Mouse (Mus musculus): ENCODE results near the gene Dntt. TPM values are rescaled to one million over a fixed set of nuclear protein-coding genes. Genes with fewer than 3 reads are reported as not detected.

The Dntt gene
- total RNA-seq, 2 experiments from 2014 or later: not detected

- DNase-seq (ENCODE audit: low spot score in 2 of 2): no peak
Measured at GRCm38 (mm10) chr19:41008674-41009395, 20.2 kb upstream of the Dntt start.

DNA sequence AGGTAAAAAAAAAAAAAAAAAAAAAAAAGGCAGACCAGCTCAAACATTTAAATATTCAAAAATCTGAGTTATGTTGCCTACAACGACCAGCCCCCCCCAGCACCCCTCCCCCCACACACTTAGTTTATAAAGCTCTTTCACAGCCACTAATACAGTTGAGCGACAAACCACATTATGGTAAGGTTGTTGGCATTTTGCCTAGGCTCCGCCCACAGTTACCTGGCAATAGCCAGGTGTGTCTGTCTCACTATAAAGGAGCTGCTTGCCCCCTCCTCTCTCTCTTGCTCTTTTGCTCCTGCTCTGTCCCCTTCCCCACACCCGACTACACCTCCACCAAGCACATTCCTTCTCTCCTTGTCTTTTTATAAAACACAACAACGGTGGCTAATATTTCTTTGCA is 17.4 kb upstream of the Dntt start:
- DNase-seq (ENCODE audit: low spot score in 2 of 2): no peak

DNA sequence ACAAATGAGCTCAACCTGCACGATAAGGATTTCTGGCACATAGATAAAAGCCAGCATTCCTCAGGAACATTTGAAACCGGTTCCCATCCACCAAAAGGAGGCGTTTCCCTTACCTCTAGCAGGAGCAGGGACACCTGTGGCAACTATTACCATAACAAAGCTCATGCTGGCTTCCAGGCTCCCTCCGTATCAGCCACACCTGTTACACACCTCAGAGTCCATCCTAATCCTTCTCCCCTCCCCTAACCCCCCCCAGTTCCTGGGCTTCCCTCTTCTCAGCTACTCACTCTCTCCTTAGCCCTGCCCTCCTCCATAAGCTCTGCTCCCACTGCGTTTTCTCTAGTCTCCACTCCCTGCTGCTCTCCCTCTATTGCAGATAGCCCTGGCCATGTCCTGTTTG is 15.5 kb upstream of the Dntt start:
- no peak for DNase-seq (ENCODE audit: low spot score in 2 of 2)

DNA sequence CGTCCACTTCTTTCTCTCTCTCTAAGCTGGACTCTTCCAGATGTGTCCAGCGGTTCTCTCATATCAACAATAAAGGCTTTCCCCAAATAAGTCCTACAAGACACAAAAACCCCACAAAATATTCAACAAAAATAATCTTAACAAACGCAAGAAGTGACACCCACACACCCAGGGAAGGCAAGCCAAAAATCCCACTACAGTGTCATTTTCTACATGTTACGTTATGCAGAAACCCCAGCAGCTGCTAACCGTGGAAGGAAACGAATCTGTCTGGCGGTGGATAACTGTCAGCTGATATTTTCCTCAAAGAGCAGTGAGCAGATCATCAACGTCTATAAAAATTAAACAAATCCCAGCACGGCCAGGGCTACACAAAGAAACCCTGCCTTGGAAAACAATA is 15.1 kb upstream of the Dntt start:
- DNase-seq (ENCODE audit: low spot score in 2 of 2): no peak

DNA sequence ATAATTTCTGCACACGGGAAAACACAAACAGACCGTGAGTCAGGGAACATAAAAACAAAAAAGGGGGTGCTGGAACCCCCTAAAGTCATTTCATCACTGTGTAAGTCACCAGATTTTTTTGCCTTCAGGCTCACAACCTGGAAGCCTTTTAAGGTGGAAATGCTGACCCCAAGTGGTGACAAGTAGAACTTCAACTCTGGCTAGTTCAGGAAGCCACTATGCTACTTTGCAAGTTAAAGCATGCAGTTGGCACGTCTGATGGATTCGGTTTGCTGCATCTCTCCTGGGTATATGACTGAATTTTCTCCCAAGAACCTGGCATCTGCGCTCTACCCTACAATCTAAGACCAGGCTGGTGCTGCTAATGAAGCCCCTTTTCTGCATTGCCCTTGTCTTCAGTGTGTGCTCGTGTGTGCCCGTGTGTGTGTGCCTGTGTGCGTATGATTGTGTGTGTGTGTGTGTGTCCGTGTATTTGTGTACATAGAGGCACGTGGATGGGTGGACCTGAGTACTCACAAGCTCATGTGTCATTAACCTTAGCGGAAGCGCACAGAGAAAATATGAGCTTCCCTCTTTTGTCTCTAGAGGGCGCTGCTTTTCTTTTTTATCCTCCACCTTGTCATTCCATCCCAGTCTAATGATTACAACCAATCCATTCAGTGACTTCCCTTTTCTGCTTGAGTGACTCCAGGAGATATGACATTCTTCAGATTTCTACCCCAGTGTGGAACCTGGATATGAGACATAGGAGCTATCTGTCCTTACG is 12.9 kb upstream of the Dntt start:
- DNase-seq (ENCODE audit: low spot score in 2 of 2): no peak

DNA sequence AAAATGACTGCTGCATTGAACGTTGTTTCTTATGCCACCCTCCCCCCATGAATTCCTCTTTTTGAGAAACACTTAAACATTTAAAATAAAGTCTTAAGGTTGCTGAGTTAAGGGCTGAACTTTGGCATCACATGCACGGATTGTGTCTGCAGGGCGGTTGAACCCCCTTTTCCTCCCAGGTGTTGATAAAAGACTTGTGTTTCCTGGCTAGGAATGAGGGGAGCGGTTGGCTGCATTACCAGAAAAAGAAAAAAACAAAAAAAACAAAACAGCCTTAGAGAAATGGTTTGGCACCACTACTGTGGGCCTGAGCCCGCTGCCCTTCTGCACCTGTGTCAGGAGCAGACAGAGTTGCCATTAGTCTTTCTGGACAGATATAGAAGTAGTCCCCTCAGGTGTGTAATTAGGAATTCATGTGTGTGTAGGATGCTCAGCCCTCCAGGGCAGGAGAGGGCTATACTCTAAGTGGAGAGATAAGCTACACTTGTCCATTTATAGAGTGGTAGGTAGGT is 9.9 kb upstream of the Dntt start:
- no peak for DNase-seq (ENCODE audit: low spot score in 2 of 2)

GRCm38 (mm10) chr19:41020537-41020936 is 8.5 kb upstream of the Dntt start:
- no peak for DNase-seq (ENCODE audit: low spot score in 2 of 2)

DNA sequence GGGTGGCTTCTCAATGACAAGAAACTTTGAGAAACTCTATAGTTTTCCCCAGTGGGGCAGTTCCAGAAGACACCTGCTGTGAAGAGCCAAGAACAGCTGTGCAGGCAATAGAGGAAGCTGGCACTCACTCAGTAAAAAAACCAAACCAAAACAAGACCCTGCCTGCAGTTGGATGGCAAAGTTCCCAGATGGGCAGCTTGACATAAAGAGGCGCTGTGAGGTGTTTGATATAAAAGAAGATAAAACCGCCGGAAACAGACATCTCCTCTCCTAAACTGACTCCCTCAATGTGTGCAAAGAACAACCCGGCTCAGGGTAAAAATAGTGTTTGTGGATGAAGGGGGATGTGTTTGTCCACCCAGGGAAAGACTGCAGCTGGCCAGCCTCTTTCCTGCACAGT is 6.8 kb upstream of the Dntt start:
- DNase-seq (ENCODE audit: low spot score in 2 of 2): no peak

GRCm38 (mm10) chr19:41026551-41026950 is 2.5 kb upstream of the Dntt start:
- no peak for DNase-seq (ENCODE audit: low spot score in 2 of 2)

DNA sequence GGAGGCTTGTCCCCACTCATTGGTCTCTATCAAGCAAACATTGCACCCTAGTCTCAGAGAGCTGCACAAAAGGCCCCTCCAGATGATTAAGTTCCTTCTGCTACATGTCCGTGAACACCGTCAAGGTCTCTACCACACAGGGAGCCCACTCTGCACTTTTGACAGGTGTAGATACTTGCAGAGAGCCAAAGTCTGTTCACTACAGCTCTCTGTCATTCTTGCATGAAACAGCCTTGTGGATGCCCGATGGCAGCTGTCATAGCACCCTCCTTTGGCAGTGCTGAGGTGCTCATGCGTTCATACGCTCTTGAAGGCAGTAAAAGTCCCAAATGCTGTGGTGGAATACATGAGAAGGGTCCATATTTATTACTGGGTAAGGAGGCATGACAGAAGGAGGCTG is 2.1 kb upstream of the Dntt start:
- no peak for DNase-seq (ENCODE audit: low spot score in 2 of 2)

GRCm38 (mm10) chr19:41027601-41028000 is 1.5 kb upstream of the Dntt start:
- DNase-seq (ENCODE audit: low spot score in 2 of 2): no peak

- DNase-seq (ENCODE audit: low spot score in 2 of 2): no peak
Measured at GRCm38 (mm10) chr19:41030161-41030560, 1.1 kb downstream of the Dntt start.

DNA sequence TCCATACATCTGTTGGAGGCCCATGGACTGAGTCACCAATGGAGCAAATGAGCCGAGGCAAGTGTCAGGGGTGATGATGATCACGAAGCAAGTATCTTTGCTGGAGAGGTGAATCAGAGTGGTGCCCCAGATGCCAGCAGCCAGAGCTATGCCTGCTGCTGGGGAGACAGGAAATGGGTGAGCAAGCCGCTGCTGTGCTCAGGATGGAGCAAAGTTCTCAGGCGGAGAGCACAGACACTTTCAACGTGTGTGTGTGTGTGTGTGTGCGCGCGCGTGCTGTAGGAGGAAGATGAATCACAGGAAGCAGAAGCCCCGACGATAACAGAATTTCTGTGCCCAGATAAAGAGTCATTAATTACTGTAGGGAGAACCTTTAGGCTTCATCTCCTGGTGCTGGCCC is 1.9 kb downstream of the Dntt start:
- DNase-seq (ENCODE audit: low spot score in 2 of 2): no peak

DNA sequence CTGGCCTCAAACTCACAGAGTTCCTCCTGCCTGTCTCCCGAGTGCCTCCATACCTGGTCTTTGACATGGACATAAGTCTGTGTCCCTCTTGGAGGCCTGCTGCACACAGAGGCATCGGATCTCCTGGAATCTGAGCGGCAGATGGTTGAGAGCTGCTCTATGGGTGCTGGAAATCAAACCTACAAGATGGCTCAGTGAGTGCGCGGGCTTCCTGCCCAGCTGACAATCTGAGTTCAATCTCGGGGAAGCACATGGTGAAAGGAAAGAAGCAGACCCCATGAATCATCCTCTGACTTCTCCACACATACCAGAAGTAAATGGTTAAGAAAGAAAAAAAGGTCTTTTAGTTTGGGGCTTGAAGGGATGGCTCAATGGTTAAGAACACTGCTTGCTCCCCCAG is 2.8 kb downstream of the Dntt start:
- DNase-seq (ENCODE audit: low spot score in 2 of 2): no peak

DNA sequence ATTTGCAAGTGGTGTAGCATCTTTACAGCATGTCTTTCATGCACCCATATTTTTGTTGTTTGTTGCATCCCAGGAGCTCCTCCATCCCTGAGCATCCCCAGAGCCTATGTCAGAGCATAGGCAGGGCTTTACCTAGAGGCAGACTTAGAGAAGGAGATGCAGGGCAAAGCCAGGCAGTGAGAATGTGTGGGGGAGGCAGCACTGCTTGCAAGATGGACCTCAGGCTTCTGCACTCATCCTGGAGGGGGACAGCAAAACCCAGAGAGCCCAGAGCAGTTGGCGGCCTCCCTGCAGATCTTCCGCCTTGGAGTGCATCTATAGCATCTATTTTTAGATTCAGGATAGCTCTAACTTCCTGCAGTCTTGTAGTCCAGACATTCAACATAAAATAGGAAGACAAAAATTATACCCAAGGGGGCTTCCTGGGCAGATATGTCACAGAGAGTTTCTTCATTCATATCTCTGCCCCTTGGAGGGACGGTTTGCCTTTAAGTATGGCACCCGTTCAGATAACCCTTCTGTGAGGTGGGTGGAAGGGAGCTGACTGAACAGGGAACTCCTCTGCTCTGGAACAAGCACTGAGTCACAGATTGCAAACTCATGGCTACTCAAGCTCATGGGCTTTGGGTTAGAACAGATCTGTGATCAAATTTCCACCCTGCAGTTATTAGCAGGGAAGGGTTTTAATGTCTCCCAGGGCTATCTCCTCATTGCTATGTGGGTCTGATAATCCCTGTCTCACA is 6.9 kb downstream of the Dntt start:
- DNase-seq (ENCODE audit: low spot score in 2 of 2): no peak

GRCm38 (mm10) chr19:41039110-41039509 is 10.0 kb downstream of the Dntt start:
- no peak for DNase-seq (ENCODE audit: low spot score in 2 of 2)

DNA sequence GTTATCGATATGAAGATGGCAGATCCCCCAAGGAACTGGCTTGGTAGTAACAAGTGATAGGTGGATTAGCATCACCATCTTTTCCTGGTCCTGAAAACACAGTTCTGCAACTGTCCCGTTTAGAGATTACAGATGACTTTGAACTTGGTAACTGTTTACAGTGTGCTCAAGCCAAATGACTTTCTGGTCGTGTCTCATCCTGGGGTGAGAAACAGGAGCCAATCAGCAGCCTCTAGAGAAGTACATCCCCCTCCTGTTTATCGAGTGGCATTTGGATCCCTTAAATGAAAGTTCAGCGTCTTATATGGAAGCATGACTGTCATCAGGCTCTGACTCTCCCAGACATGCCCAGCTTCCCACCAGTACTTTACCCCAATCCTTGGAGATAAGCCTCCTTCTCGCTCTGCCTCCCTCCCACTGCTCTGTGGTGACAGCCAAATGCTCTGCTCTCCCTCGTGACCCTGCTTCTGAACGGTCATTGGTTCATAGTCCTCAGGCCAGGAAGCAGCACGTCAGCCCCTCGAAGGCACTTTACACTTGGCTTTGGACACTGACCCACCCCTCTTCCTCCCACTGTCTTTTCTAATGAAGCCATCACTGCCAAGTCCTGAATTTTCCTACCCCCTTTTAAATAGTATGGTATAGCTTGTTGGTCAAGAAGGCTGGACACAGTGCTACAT is 16.2 kb downstream of the Dntt start:
- DNase-seq (ENCODE audit: low spot score in 2 of 2): no peak

- DNase-seq (ENCODE audit: low spot score in 2 of 2): no peak
Measured at GRCm38 (mm10) chr19:41047437-41048186, 18.5 kb downstream of the Dntt start.

DNA sequence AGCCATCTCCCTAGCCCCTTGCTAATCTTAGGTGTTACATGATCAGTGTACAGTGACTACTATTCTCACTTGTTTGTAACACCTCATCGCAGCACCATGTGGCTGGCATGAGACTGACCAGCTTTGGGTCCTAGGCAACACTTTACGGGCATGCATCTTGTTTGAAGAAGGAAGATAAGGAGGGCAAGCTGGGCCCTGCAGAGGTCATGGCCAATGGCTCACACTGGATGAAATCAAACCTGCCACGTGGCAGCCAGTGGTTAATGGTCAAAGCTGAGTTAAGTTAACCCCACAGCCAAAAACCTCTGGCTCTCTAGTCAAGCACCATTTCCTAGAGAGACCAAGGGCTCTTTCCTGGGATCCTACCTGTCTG is 19.1 kb downstream of the Dntt start:
- no peak for DNase-seq (ENCODE audit: low spot score in 2 of 2)

GRCm38 (mm10) chr19:41051714-41052113 is 22.6 kb downstream of the Dntt start:
- DNase-seq (ENCODE audit: low spot score in 2 of 2): no peak

DNA sequence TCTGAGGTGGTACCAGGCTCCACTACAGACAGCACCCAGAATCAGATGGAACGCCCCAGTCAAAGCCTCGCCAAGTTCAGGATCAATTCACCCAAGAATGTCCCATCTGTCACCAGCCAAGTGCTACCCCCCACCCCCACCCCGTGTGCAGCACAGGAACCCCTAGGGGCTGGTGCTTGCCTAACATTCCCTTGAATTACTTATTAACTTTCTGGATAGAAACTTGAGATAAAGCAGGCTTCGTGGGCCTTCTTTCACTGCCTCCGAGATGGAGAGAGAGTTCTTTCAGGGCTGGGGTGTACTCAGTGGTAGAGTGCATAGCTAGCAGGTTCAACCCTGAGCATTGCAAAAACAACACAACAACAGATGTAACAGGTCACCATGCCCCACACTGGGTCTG is 23.2 kb downstream of the Dntt start:
- no peak for DNase-seq (ENCODE audit: low spot score in 2 of 2)
